Comparison of ENCODE assay signal across 8 mouse cellular contexts in the genomic region with DNA sequence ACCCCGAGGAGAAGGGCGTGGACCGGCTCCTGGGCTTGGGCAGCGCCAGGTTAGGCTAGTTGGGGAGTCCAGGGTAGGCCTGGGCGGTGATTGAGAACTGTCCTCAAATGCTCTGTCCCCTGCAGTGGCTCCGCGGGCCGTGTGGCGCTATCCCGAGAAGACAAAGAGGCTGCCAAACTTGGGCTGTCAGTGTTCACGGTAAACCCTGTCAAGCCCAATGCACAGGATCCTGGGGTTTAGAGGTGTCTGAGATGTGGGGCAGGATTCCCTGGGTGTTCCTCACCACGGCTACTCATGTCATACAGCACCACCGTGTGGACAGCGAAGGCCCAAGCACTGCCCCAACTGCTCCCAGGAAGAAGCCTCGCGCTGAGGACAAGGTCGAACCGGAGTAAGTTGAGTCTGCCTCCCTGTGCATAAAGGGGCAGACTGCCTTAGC. TPM values are rescaled to one million over a fixed set of nuclear protein-coding genes. Genes with fewer than 3 reads are reported as not detected.
DNase-seq lines count a peak whose midpoint lies in the region; ATAC-seq and TF ChIP-seq lines count a peak whose summit lies in the region.

No protein-coding gene starts in this region.

- H3K79me2 ChIP-seq in heart, adult 2 months (replicated peaks; ENCODE audit: control insufficient read depth, insufficient read depth, low read length), result peaks cover 5% of the 10 kb centered on the region; the same call in 1 of the 2 replicates

- H3K9ac ChIP-seq in heart, adult 2 months (ENCODE audit: low read depth, low read length), result 0 out of 2 replicates have a peak overlapping the region, but pooled peaks have one; percentile 2
- peak overlapping the region; percentile 97 for H3K9ac ChIP-seq in liver, embryonic 14.5 days (replicated peaks)

- H3K27me3 ChIP-seq in heart, adult 2 months (ENCODE audit: control insufficient read depth, insufficient read depth, low read length), result no peaks in the 10 kb centered on the region
- H3K27me3 ChIP-seq in liver, embryonic 14.5 days (ENCODE audit: control insufficient read depth, insufficient read depth, low read length), result no peaks in the 10 kb centered on the region

- WGBS in heart, adult 2 months, result 5% methylated on average over 18 of the region's 18 CpGs
- 8% methylated on average over 18 of the region's 18 CpGs for WGBS in liver, embryonic 14.5 days (ENCODE audit: insufficient replicate concordance)

- peak overlapping the region; percentile 92 for H3K4me3 ChIP-seq in heart, adult 2 months
- peak overlapping the region; percentile 65 to 99 for H3K4me3 ChIP-seq in liver, embryonic 14.5 days (ENCODE audit: insufficient read depth in 1 of 2, low read depth in 2 of 2, low read length in 2 of 2)

- peak; percentile 73 for TF ChIP-seq CTCF in heart, adult 2 months (IDR thresholded peaks at IDR 0.05)
- TF ChIP-seq CTCF in liver, embryonic 14.5 days (IDR thresholded peaks at IDR 0.05; ENCODE audit: low read depth), result peak; percentile 96

- DNase-seq in 416B (ENCODE audit: low read depth), result peak; percentile 82
- peak; percentile 64 to 65 for DNase-seq in adrenal gland, adult 18-20 months (ENCODE audit: low spot score in 2 of 2)
- peak; percentile 85 for DNase-seq in embryo, embryonic 11 days
- DNase-seq in heart, adult 2 months, result peak; percentile 64 to 75
- DNase-seq in kidney, adult 8-10 months, result peak; percentile 72 to 79
- peak; percentile 69 to 77 (median 75) for DNase-seq in liver, embryonic 14.5 days (ENCODE audit: low read depth in 3 of 3, low spot score in 3 of 3)
- DNase-seq in natural killer cell, adult 2 months (ENCODE audit: low spot score in 2 of 2), result peak; percentile 48 to 57
- DNase-seq in testis, postnatal 14 days (ENCODE audit: low spot score), result peak; percentile 70

- peak; percentile 80 for TF ChIP-seq EP300 in heart, adult 2 months (IDR thresholded peaks at IDR 0.05; ENCODE audit: insufficient read depth, low read depth, low read length)
- TF ChIP-seq EP300 in liver, embryonic 14.5 days (IDR thresholded peaks at IDR 0.05; ENCODE audit: low read depth), result no peak

- intact Hi-C loops in heart, adult 2 months (cut with DNase I), result loop anchor here (2.0 to 10.0 kb wide), 2 partner anchors 18 to 234 kb away; a partner anchor contains a TSS

- H3K4me2 ChIP-seq in liver, embryonic 14.5 days (ENCODE audit: low read depth), result peak overlapping the region; percentile 96

- peaks cover 2% of the 10 kb centered on the region for H3K36me3 ChIP-seq in heart, adult 2 months (ENCODE audit: control insufficient read depth, insufficient read depth, low read length)
- peaks cover 52% of the 10 kb centered on the region for H3K36me3 ChIP-seq in liver, embryonic 14.5 days (replicated peaks; ENCODE audit: control insufficient read depth, insufficient read depth, low read depth)

- no peaks in the 10 kb centered on the region for H3K9me3 ChIP-seq in liver, embryonic 14.5 days (ENCODE audit: control insufficient read depth, low read length)

- H3K27ac ChIP-seq in heart, adult 2 months, result peak overlapping the region; percentile 86
- peak overlapping the region; percentile 89 for H3K27ac ChIP-seq in liver, embryonic 14.5 days

- H3K4me1 ChIP-seq in heart, adult 2 months (ENCODE audit: control insufficient read depth, insufficient read depth, low read length), result peaks cover 8% of the 10 kb centered on the region
- H3K4me1 ChIP-seq in liver, embryonic 14.5 days (replicated peaks; ENCODE audit: control insufficient read depth in 2 of 2, insufficient read depth in 2 of 2, low read length in 1 of 2), result peaks cover 6 to 16% of the 10 kb centered on the region in 2 experiments

- TF ChIP-seq POLR2A in heart, adult 2 months (IDR thresholded peaks at IDR 0.05; ENCODE audit: insufficient read depth, low read depth, low read length), result no peak

- ATAC-seq in liver, embryonic 14.5 days (ENCODE audit: insufficient read depth), result peak; percentile 72

RNA-seq across cellular contexts. Expression of a gene that starts 0.9 kb away (rescaled TPM):
- 10 to 100 TPM; 20.4 to 27.1 TPM for total RNA-seq in adrenal gland, adult 18-20 months (2021)
- 1 to 10 TPM; 8.4 to 9.4 TPM for total RNA-seq in heart, adult 2 months (2021)
- polyA plus RNA-seq in heart, adult 2 months (2012; rRNA removed), result 10.7 and 12.1 TPM in 2 replicates
- 13.3 and 23.6 TPM in 2 replicates for polyA plus RNA-seq in liver, embryonic 14.5 days (2012; rRNA removed)
- 16.2 and 17.4 TPM in 2 replicates for polyA plus RNA-seq in liver, embryonic 14.5 days (2014; fragmentation: Nextera tagmentation; extraction: Ambion mirVana)

RNA-seq across cellular contexts. Expression of a gene that starts 6.7 kb away (rescaled TPM):
- total RNA-seq in adrenal gland, adult 18-20 months (2021), result 10 to 100 TPM; 50.6 to 58.9 TPM
- total RNA-seq in heart, adult 2 months (2021), result 100 to 1,000 TPM; 113 to 117 TPM
- polyA plus RNA-seq in heart, adult 2 months (2012; rRNA removed), result 78.1 and 110 TPM in 2 replicates
- 25.3 and 41.2 TPM in 2 replicates for polyA plus RNA-seq in liver, embryonic 14.5 days (2012; rRNA removed)
- polyA plus RNA-seq in liver, embryonic 14.5 days (2014; fragmentation: Nextera tagmentation; extraction: Ambion mirVana), result 56.8 and 59.8 TPM in 2 replicates

RNA-seq across cellular contexts. Expression of a gene that starts 17.0 kb away (rescaled TPM):
- 10 to 100 TPM; 57.3 to 71.5 TPM for total RNA-seq in adrenal gland, adult 18-20 months (2021)
- 100 to 1,000 TPM in 1 of 2 experiments, 10 to 100 TPM in 1; 97.5 to 113 TPM for total RNA-seq in heart, adult 2 months (2021)
- polyA plus RNA-seq in heart, adult 2 months (2012; rRNA removed), result 120 and 127 TPM in 2 replicates
- polyA plus RNA-seq in liver, embryonic 14.5 days (2012; rRNA removed), result 40.2 and 41.1 TPM in 2 replicates
- 64.2 and 70.5 TPM in 2 replicates for polyA plus RNA-seq in liver, embryonic 14.5 days (2014; fragmentation: Nextera tagmentation; extraction: Ambion mirVana)

RNA-seq across cellular contexts. Expression of a gene that starts 19.0 kb away (rescaled TPM):
- total RNA-seq in adrenal gland, adult 18-20 months (2021), result 100 to 1,000 TPM; 407 to 488 TPM
- total RNA-seq in heart, adult 2 months (2021), result 100 to 1,000 TPM; 245 to 274 TPM
- 345 and 383 TPM in 2 replicates for polyA plus RNA-seq in heart, adult 2 months (2012; rRNA removed)
- 177 and 190 TPM in 2 replicates for polyA plus RNA-seq in liver, embryonic 14.5 days (2012; rRNA removed)
- polyA plus RNA-seq in liver, embryonic 14.5 days (2014; fragmentation: Nextera tagmentation; extraction: Ambion mirVana), result 227 and 235 TPM in 2 replicates

RNA-seq across cellular contexts. Expression of a gene that starts 26.0 kb away (rescaled TPM):
- total RNA-seq in adrenal gland, adult 18-20 months (2021), result under 1 TPM; 0.48 to 0.60 TPM
- under 1 TPM; 0.45 to 0.57 TPM for total RNA-seq in heart, adult 2 months (2021)
- 0.72 and 0.73 TPM in 2 replicates for polyA plus RNA-seq in heart, adult 2 months (2012; rRNA removed)
- 0.08 and 0.10 TPM in 2 replicates for polyA plus RNA-seq in liver, embryonic 14.5 days (2012; rRNA removed)
- 0.13 TPM in 1 of 2 replicates, not detected in the other for polyA plus RNA-seq in liver, embryonic 14.5 days (2014; fragmentation: Nextera tagmentation; extraction: Ambion mirVana)

Comparison
In these comparisons a context has a peak if more than half of its experiments do, and no peak if none do; other contexts are left out.
1. Peak in every context shown above with its lines: DNase-seq, ATAC-seq, H3K4me3 ChIP-seq and H3K27ac ChIP-seq.